Mouse (Mus musculus) megakaryocyte, embryonic 14.5 days (primary cell): ENCODE measurements around the gene Zfand6.

Experiments used
- FLI1 ChIP-seq: IDR thresholded peaks from 2 replicates; pipeline ENCODE4 v1.6.1; 2012; ENCODE audit warnings: low read length, inconsistent platforms, mixed read lengths
- GATA1 ChIP-seq: IDR thresholded peaks from 3 replicates; pipeline ENCODE4 v1.6.1; 2012; ENCODE audit warnings: mixed read lengths, low read length, inconsistent platforms, borderline replicate concordance

- TF ChIP-seq GATA1, result no peak
- no peak for TF ChIP-seq FLI1
Observed at GRCm38 (mm10) chr7:84587101-84587783, 102.5 kb downstream of the Zfand6 start.
